Mouse (Mus musculus) hindbrain, embryonic 11.5 days (tissue): Measurements from ENCODE around the gene Mapk9. TPM values are rescaled to one million over a fixed set of nuclear protein-coding genes. Genes with fewer than 3 reads are reported as not detected.

Experiments used
- ATAC-seq: fragments of 200-750 bp; cut with Nextera tagmentation; 2 replicates; pipeline ENCODE4 v1.8.0; 2017; ENCODE audit warnings: mild to moderate bottlenecking, moderate TSS enrichment, moderate library complexity; ENCODE audit not compliant: low FRiP score
- DNase-seq: peaks from one replicate; pipeline ENCODE4 v3.0.0-alpha.2; 2015; ENCODE audit warnings: low spot score
- H3K27ac ChIP-seq: fragments of 300-500 bp; sonication (generic); 2 replicates; pipeline ENCODE4 v1.5.1; 2014; ENCODE audit warnings: mild to moderate bottlenecking, low read depth, low read length
- H3K27me3 ChIP-seq: fragments of 300-500 bp; sonication (generic); 2 replicates; pipeline ENCODE4 v1.6.1; 2014; ENCODE audit warnings: mild to moderate bottlenecking, low read length, moderate library complexity, mixed read lengths; ENCODE audit not compliant: control insufficient read depth, insufficient read depth
- H3K36me3 ChIP-seq: fragments of 300-500 bp; sonication (generic); 2 replicates; pipeline ENCODE4 v1.6.1; 2014; ENCODE audit warnings: mild to moderate bottlenecking, low read length, moderate library complexity, mixed read lengths; ENCODE audit not compliant: control insufficient read depth, insufficient read depth
- H3K4me1 ChIP-seq: fragments of 300-500 bp; sonication (generic); replicated peaks from 2 replicates; pipeline ENCODE4 v1.6.1; 2014; ENCODE audit warnings: low read length, mixed read lengths; ENCODE audit not compliant: control insufficient read depth, insufficient read depth
- H3K4me2 ChIP-seq: fragments of 300-500 bp; sonication (generic); replicated peaks from 2 replicates; pipeline ENCODE4 v1.6.1; 2014; ENCODE audit warnings: mild to moderate bottlenecking, low read depth, low read length
- H3K4me3 ChIP-seq: fragments of 300-500 bp; sonication (generic); 2 replicates; pipeline ENCODE4 v1.5.1; 2014; ENCODE audit warnings: low read depth, low read length
- H3K9ac ChIP-seq: fragments of 300-500 bp; sonication (generic); 2 replicates; pipeline ENCODE4 v1.6.1; 2014; ENCODE audit warnings: low read depth, low read length
- H3K9me3 ChIP-seq: fragments of 300-500 bp; sonication (generic); 2 replicates; pipeline ENCODE4 v1.6.1; 2016; ENCODE audit warnings: low read length; ENCODE audit not compliant: control insufficient read depth
- WGBS: fragments of 180-500 bp; shearing (Covaris S2); extraction: QIAGEN DNeasy Blood & Tissue Kit; methylation state at CpG from one replicate; pipeline ENCODE4 v1.1.7; 2014; 5-methylcytosine and 5-hydroxymethylcytosine counted together
- polyA plus RNA-seq: library from polyadenylated mRNA; unstranded; fragments of >200 nt; fragmentation: Nextera tagmentation; extraction: Ambion mirVana; gene quantifications from 2 replicates; pipeline ENCODE4 v1.2.1, GENCODE M21; 2014

The Mapk9 gene
- polyA plus RNA-seq, 1 experiment from 2014 or later, result 52.9 TPM

DNA sequence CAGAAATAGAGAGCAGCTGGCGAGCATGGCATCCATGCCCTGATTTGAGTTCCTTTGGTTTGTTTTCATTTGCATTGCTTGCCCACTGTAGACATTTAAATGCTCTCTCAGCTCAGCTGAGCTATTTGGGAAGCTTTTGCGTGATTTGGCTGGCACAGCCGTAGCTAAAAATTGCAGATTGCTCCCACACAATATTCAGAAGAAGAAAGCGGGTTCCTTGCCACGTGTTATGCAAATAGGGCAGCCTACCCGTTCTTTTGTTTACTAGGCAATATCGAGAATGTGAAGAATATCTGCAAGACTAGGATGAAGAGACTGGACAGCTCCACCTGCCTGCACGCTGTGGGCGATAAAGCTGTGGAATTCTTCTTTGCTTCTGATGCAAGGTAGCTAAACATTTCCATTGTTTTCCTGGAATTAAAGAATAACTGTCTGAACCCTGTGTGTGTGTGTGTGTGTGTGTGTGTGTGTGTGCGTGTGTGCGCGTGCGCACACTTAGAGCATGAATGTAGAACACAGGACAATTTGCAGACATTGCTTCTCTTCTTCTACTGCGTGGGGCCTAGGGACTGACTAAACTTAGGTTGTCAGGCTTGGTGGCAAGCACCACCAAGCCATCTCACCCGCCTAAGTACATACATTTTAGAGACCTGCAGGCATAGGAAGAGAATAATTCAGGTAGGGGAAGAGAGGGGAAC is 27.5 kb upstream of the Mapk9 start:
- no peaks in the 10 kb centered on the region for H3K9me3 ChIP-seq
- H3K27ac ChIP-seq, result no peak overlapping the region
- no peak overlapping the region for H3K9ac ChIP-seq
- no peak overlapping the region for H3K4me2 ChIP-seq
- WGBS, result 92% methylated on average over 15 of the region's 15 CpGs
- no peak overlapping the region for H3K4me3 ChIP-seq
- H3K36me3 ChIP-seq, result no peaks in the 10 kb centered on the region
- ATAC-seq, result no peak
- no peaks in the 10 kb centered on the region for H3K27me3 ChIP-seq
- no peak for DNase-seq
- H3K4me1 ChIP-seq, result no peaks in the 10 kb centered on the region

DNA sequence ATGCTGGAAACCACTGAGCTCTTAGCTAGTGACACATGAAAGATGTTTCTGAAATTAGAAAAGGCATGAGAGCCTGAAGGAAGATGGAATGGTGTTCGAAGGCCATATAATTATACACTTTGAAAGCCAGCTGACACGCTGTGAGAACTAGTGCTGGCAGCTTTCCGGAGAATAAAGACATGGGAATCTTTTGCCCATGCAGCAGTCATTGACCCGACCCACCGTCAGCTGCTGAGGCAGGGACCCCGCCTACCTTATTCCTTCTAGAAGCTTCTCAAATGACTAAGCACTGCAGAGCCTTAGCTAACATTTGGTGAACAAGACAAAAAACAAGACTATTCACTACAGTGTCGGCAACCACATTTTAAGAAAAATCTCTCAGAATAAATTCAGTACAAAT is 26.9 kb upstream of the Mapk9 start:
- no peaks in the 10 kb centered on the region for H3K4me1 ChIP-seq
- H3K27me3 ChIP-seq, result no peaks in the 10 kb centered on the region
- H3K36me3 ChIP-seq, result no peaks in the 10 kb centered on the region
- H3K9ac ChIP-seq, result no peak overlapping the region
- DNase-seq (no peak), ATAC-seq (no peak)
- H3K27ac ChIP-seq, result no peak overlapping the region
- no peak overlapping the region for H3K4me2 ChIP-seq
- H3K9me3 ChIP-seq, result no peaks in the 10 kb centered on the region
- 93% methylated on average over 7 of the region's 7 CpGs for WGBS
- H3K4me3 ChIP-seq, result no peak overlapping the region

DNA sequence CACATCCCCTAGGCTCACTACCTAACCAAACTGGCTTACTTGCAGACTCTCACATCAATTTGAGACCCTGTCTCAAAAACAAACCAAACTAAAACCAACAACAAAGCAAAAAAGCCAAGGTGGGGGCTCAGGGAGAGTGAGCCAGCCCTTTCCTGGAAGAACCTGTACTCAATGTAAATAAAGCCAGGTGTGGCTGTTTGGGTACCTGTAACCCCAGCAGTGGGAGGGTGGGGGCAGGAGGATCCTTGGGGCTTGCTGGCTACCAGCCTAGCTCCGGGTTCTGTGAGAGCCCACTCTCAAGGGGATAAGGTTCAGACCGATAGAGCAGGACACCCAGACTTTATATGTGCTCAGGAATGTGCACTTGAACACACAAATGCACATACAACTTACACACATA is 25.6 kb upstream of the Mapk9 start:
- Histone ChIP-seq H3K4me2 (no peak overlapping the region), H3K27ac (no peak overlapping the region), H3K9me3 (no peaks in the 10 kb centered on the region), H3K36me3 (no peaks in the 10 kb centered on the region), H3K9ac (no peak overlapping the region), H3K4me1 (no peaks in the 10 kb centered on the region), H3K27me3 (no peaks in the 10 kb centered on the region), H3K4me3 (no peak overlapping the region)
- no peak for DNase-seq
- no peak for ATAC-seq
- 92% methylated on average over 2 of the region's 2 CpGs for WGBS

DNA sequence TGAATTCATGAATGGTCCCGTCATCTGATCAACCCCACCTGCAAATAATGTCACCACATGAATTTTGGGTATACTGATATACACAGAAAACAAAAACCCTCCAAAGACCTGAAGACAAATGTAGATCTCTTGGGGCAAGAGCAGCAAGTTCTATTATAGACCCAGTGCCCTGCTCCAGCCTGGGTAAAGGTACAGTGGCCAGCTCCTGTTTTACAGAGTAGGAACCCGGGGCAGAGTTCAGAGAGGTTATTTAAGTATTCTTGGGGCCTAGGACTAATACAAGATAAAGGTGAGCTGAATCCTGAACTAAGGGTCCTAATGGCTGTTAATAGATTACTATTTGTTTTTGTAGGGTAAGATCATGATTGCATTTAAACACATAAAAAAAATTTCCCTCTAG is 25.0 kb upstream of the Mapk9 start:
- no peak overlapping the region for H3K4me2 ChIP-seq
- no peak overlapping the region for H3K27ac ChIP-seq
- no peak for ATAC-seq
- H3K9ac ChIP-seq, result no peak overlapping the region
- H3K4me3 ChIP-seq, result no peak overlapping the region
- no peak for DNase-seq
- no peaks in the 10 kb centered on the region for H3K4me1 ChIP-seq
- WGBS, result 89% methylated on average over 2 of the region's 2 CpGs
- H3K27me3 ChIP-seq, result no peaks in the 10 kb centered on the region
- H3K36me3 ChIP-seq, result no peaks in the 10 kb centered on the region
- no peaks in the 10 kb centered on the region for H3K9me3 ChIP-seq

DNA sequence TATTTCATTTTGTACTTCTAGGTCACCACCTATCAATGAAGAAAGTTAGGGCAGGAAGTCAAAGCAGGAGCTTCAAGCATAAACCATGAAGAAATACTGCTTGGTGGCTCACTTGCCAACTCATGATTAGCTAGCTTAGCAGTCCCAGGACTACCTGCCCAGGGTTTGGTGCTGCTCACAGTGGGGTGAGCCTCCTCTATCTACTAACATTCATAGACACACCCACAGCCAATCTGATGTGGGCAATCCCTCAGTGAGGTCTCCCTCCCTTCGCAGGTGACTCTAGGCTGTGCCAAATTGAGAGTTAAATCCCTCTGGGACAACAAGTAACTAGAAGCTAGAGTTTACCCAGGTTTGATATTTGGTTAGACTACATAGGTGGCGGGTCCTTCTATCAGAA is 24.2 kb upstream of the Mapk9 start:
- H3K9me3 ChIP-seq, result no peaks in the 10 kb centered on the region
- no peak for ATAC-seq
- no peak overlapping the region for H3K9ac ChIP-seq
- 93% methylated on average over 2 of the region's 2 CpGs for WGBS
- no peak overlapping the region for H3K4me3 ChIP-seq
- no peak for DNase-seq
- H3K36me3 ChIP-seq, result no peaks in the 10 kb centered on the region
- H3K4me1 ChIP-seq, result no peaks in the 10 kb centered on the region
- no peak overlapping the region for H3K4me2 ChIP-seq
- no peaks in the 10 kb centered on the region for H3K27me3 ChIP-seq
- no peak overlapping the region for H3K27ac ChIP-seq

DNA sequence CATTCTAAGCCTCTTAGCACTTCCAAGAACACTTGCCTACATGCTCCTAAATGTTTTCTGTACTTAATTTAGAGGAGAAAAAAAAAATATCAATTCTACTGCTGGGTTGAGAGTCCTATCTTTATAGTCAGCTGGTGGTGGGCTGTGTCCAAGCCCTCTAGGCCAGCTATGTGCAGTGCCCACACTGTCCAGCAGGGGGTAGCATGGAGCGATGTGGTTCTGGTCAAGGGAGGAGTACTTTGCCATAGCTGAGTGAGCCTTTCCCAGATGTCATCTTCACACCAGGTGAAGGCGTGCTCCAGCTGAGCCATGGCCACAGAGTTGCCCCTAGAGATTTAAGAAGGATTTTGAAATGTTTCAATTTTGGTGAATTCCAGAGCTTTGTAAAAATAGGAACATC is 21.7 kb upstream of the Mapk9 start:
- peak; percentile 82 for DNase-seq
- H3K9me3 ChIP-seq, result no peaks in the 10 kb centered on the region
- no peaks in the 10 kb centered on the region for H3K36me3 ChIP-seq
- H3K9ac ChIP-seq, result no peak overlapping the region
- H3K27ac ChIP-seq, result no peak overlapping the region
- 37% methylated on average over 2 of the region's 2 CpGs for WGBS
- H3K4me3 ChIP-seq, result no peak overlapping the region
- no peak overlapping the region for H3K4me2 ChIP-seq
- no peaks in the 10 kb centered on the region for H3K27me3 ChIP-seq
- ATAC-seq, result no peak
- H3K4me1 ChIP-seq, result no peaks in the 10 kb centered on the region

DNA sequence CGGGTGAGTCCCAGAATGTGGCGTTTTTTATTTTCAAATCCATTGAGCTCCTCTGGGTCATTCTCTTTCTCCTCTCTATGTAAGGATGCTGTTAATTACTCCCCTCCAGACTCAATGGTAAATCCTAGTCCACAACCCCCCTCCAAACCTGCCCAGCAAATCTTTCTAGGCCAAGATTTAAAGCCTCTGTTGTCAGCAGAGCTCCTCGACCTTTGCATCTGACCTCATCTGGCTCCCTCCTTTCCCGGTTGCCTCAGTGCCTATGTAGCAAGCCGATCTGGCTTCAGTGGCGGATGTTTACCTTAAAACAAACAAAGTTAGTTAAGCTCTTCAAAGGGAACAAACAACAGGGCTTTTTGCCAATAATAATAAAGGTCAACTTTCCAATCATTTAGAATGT is 19.3 kb upstream of the Mapk9 start:
- no peak overlapping the region for H3K4me3 ChIP-seq
- no peaks in the 10 kb centered on the region for H3K27me3 ChIP-seq
- H3K36me3 ChIP-seq, result no peaks in the 10 kb centered on the region
- no peak for ATAC-seq
- no peak overlapping the region for H3K9ac ChIP-seq
- H3K9me3 ChIP-seq, result no peaks in the 10 kb centered on the region
- no peaks in the 10 kb centered on the region for H3K4me1 ChIP-seq
- H3K27ac ChIP-seq, result no peak overlapping the region
- DNase-seq, result no peak
- WGBS, result 48% methylated on average over 6 of the region's 6 CpGs
- no peak overlapping the region for H3K4me2 ChIP-seq

DNA sequence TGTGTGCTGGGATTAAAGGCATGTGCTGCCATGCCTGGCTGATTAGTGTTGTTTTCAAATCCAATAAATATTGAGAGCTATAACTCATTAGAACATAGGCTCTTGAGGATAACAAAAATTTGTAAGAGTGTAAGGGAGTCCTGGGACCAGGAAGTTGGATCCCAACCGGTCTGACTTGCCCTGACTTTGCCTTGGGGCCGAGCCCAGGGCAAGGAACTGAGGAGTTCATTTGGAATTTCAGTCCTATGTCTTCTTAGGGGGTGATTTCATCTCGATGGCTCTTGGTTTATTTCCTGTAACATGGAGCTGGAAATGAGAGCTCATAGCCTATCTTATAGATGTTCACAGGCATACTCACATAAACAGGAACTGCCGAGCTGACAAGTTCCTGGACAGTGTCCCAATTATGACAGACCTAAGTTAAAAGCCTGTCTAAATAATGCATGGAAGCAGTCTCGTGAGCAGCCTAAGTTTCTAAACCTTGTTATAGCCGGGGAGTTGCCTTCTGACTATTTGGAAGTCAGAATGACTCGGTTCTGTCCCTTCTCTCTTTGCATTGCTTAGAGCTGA is 17.3 kb upstream of the Mapk9 start:
- Histone ChIP-seq H3K4me3 (no peak overlapping the region), H3K9ac (no peak overlapping the region), H3K36me3 (no peaks in the 10 kb centered on the region), H3K4me2 (no peak overlapping the region), H3K27me3 (no peaks in the 10 kb centered on the region), H3K9me3 (no peaks in the 10 kb centered on the region), H3K27ac (no peak overlapping the region), H3K4me1 (no peaks in the 10 kb centered on the region)
- DNase-seq, result no peak
- WGBS, result 89% methylated on average over 7 of the region's 7 CpGs
- no peak for ATAC-seq

DNA sequence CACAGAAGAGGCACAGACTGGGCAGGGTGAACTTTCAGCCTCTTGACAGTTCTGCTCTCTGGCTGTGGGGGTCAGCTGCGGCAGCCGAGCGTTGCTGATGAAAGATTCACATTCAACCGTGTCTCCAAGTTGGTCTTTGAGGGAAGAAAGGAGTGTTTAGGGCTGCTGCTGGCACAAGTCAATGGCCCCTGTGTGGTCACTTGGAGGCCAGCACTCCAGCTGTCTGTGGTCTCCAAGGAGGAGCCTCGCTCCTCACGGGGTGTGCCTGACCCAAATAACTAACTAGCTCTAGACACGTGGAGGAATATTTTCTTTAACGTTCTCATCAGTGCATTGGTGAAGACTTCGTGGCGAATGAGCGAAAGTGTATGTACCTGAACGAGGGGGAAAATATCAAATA is 14.6 kb upstream of the Mapk9 start:
- Histone ChIP-seq H3K4me2 (no peak overlapping the region), H3K27me3 (no peaks in the 10 kb centered on the region), H3K27ac (no peak overlapping the region), H3K9me3 (no peaks in the 10 kb centered on the region), H3K36me3 (no peaks in the 10 kb centered on the region), H3K4me3 (no peak overlapping the region), H3K9ac (no peak overlapping the region), H3K4me1 (no peaks in the 10 kb centered on the region)
- WGBS, result 78% methylated on average over 12 of the region's 12 CpGs
- no peak for DNase-seq
- no peak for ATAC-seq
